Mouse (Mus musculus): Measurements from ENCODE around the gene 1110004F10Rik. TPM values are rescaled to one million over a fixed set of nuclear protein-coding genes. Genes with fewer than 3 reads are reported as not detected.

Gene 1110004F10Rik
- polyA plus RNA-seq, 1 experiment, result 18.4 TPM

DNA sequence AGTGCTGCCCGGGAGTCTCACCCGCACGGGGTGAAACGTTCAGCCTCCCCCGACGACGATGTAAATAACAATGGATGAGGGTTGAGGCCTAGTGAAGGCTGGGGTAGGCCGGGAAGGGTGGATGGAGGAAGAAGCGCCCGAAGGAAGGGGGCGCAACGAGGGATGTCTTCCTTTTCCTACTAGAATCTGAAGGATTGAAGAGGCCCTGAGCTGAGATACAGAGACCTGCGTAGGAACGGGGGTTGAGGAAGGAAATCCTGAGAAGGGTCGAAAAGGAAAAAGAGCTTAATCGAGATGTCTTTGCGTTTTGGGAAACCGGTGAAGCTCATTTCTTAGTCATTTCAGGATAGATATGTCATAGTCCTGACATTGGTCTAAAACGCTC, 54.3 kb downstream of the 1110004F10Rik start:
- no peaks in the 10 kb centered on the region for H3K36me3 ChIP-seq (ENCODE audit: control insufficient read depth, insufficient read depth, low read length)
- H3K27ac ChIP-seq (ENCODE audit: insufficient read depth, low read depth, low read length), result peak overlapping the region; percentile 73
- peak overlapping the region; percentile 87 for H3K4me3 ChIP-seq (ENCODE audit: low read depth, low read length)
- WGBS, result under 1% methylated on average over 19 of the region's 19 CpGs
- no peaks in the 10 kb centered on the region for H3K4me1 ChIP-seq (ENCODE audit: control insufficient read depth, insufficient read depth, insufficient read length, low read length)
- TF ChIP-seq CTCF (IDR thresholded peaks at IDR 0.05; ENCODE audit: extremely low read depth, insufficient read length, insufficient replicate concordance, low read depth, low read length) (0 out of 2 replicates have a peak, but pooled peaks have one; percentile 18), POLR2A (IDR thresholded peaks at IDR 0.05; ENCODE audit: low read depth, low read length) (no peak)
- H3K27me3 ChIP-seq (ENCODE audit: control insufficient read depth, insufficient read depth, low read length), result no peaks in the 10 kb centered on the region

- H3K4me3 ChIP-seq (ENCODE audit: low read depth, low read length), result no peak overlapping the region
- no peaks in the 10 kb centered on the region for H3K27me3 ChIP-seq (ENCODE audit: control insufficient read depth, insufficient read depth, low read length)
- TF ChIP-seq CTCF (IDR thresholded peaks at IDR 0.05; ENCODE audit: extremely low read depth, insufficient read length, insufficient replicate concordance, low read depth, low read length), result no peak
- TF ChIP-seq POLR2A (IDR thresholded peaks at IDR 0.05; ENCODE audit: low read depth, low read length), result no peak
- peaks cover 19% of the 10 kb centered on the region for H3K36me3 ChIP-seq (ENCODE audit: control insufficient read depth, insufficient read depth, low read length)
- H3K27ac ChIP-seq (ENCODE audit: insufficient read depth, low read depth, low read length), result no peak overlapping the region
- no peaks in the 10 kb centered on the region for H3K4me1 ChIP-seq (ENCODE audit: control insufficient read depth, insufficient read depth, insufficient read length, low read length)
- WGBS, result 81% methylated on average over 7 of the region's 7 CpGs
These were observed 60.8 kb downstream of the 1110004F10Rik start for GRCm38 (mm10) chr7:116099952-116100528.

GRCm38 (mm10) chr7:116103091-116103490, 63.9 kb downstream of the 1110004F10Rik start:
- Histone ChIP-seq H3K4me1 (ENCODE audit: control insufficient read depth, insufficient read depth, insufficient read length, low read length) (no peaks in the 10 kb centered on the region), H3K27me3 (ENCODE audit: control insufficient read depth, insufficient read depth, low read length) (no peaks in the 10 kb centered on the region), H3K27ac (ENCODE audit: insufficient read depth, low read depth, low read length) (no peak overlapping the region), H3K4me3 (ENCODE audit: low read depth, low read length) (no peak overlapping the region), H3K36me3 (ENCODE audit: control insufficient read depth, insufficient read depth, low read length) (peaks cover 26% of the 10 kb centered on the region)
- 96% methylated on average over 9 of the region's 9 CpGs for WGBS
- TF ChIP-seq POLR2A (IDR thresholded peaks at IDR 0.05; ENCODE audit: low read depth, low read length) (no peak), CTCF (IDR thresholded peaks at IDR 0.05; ENCODE audit: extremely low read depth, insufficient read length, insufficient replicate concordance, low read depth, low read length) (no peak)

- no peak overlapping the region for H3K4me3 ChIP-seq (ENCODE audit: low read depth, low read length)
- TF ChIP-seq POLR2A (IDR thresholded peaks at IDR 0.05; ENCODE audit: low read depth, low read length) (no peak), CTCF (IDR thresholded peaks at IDR 0.05; ENCODE audit: extremely low read depth, insufficient read length, insufficient replicate concordance, low read depth, low read length) (no peak)
- 73% methylated on average over 3 of the region's 3 CpGs for WGBS
- no peaks in the 10 kb centered on the region for H3K27me3 ChIP-seq (ENCODE audit: control insufficient read depth, insufficient read depth, low read length)
- H3K36me3 ChIP-seq (ENCODE audit: control insufficient read depth, insufficient read depth, low read length), result peaks cover 3% of the 10 kb centered on the region; the same call in 1 of the 2 replicates
- no peaks in the 10 kb centered on the region for H3K4me1 ChIP-seq (ENCODE audit: control insufficient read depth, insufficient read depth, insufficient read length, low read length)
- no peak overlapping the region for H3K27ac ChIP-seq (ENCODE audit: insufficient read depth, low read depth, low read length)
These were observed 71.5 kb downstream of the 1110004F10Rik start for GRCm38 (mm10) chr7:116110661-116111060.

GRCm38 (mm10) chr7:116111546-116111945, 72.3 kb downstream of the 1110004F10Rik start:
- WGBS, result 89% methylated on average over 6 of the region's 6 CpGs
- TF ChIP-seq POLR2A (IDR thresholded peaks at IDR 0.05; ENCODE audit: low read depth, low read length) (no peak), CTCF (IDR thresholded peaks at IDR 0.05; ENCODE audit: extremely low read depth, insufficient read length, insufficient replicate concordance, low read depth, low read length) (no peak)
- Histone ChIP-seq H3K27ac (ENCODE audit: insufficient read depth, low read depth, low read length) (no peak overlapping the region), H3K36me3 (ENCODE audit: control insufficient read depth, insufficient read depth, low read length) (0 out of 2 replicates have a peak, but pooled peaks cover 2% of the 10 kb centered on the region), H3K4me1 (ENCODE audit: control insufficient read depth, insufficient read depth, insufficient read length, low read length) (no peaks in the 10 kb centered on the region), H3K27me3 (ENCODE audit: control insufficient read depth, insufficient read depth, low read length) (no peaks in the 10 kb centered on the region), H3K4me3 (ENCODE audit: low read depth, low read length) (no peak overlapping the region)

GRCm38 (mm10) chr7:116115216-116115930, 76.2 kb downstream of the 1110004F10Rik start:
- no peaks in the 10 kb centered on the region for H3K36me3 ChIP-seq (ENCODE audit: control insufficient read depth, insufficient read depth, low read length)
- no peak overlapping the region for H3K27ac ChIP-seq (ENCODE audit: insufficient read depth, low read depth, low read length)
- H3K4me1 ChIP-seq (ENCODE audit: control insufficient read depth, insufficient read depth, insufficient read length, low read length), result no peaks in the 10 kb centered on the region
- H3K27me3 ChIP-seq (ENCODE audit: control insufficient read depth, insufficient read depth, low read length), result no peaks in the 10 kb centered on the region
- no peak overlapping the region for H3K4me3 ChIP-seq (ENCODE audit: low read depth, low read length)
- no peak for TF ChIP-seq POLR2A (IDR thresholded peaks at IDR 0.05; ENCODE audit: low read depth, low read length)
- no peak for TF ChIP-seq CTCF (IDR thresholded peaks at IDR 0.05; ENCODE audit: extremely low read depth, insufficient read length, insufficient replicate concordance, low read depth, low read length)
- 86% methylated on average over 12 of the region's 12 CpGs for whole genome bisulfite sequencing

- no peak for TF ChIP-seq POLR2A (IDR thresholded peaks at IDR 0.05; ENCODE audit: low read depth, low read length)
- TF ChIP-seq CTCF (IDR thresholded peaks at IDR 0.05; ENCODE audit: extremely low read depth, insufficient read length, insufficient replicate concordance, low read depth, low read length), result no peak
- H3K4me1 ChIP-seq (ENCODE audit: control insufficient read depth, insufficient read depth, insufficient read length, low read length), result no peaks in the 10 kb centered on the region
- no peaks in the 10 kb centered on the region for H3K27me3 ChIP-seq (ENCODE audit: control insufficient read depth, insufficient read depth, low read length)
- WGBS, result 67% methylated on average over 2 of the region's 2 CpGs
- H3K36me3 ChIP-seq (ENCODE audit: control insufficient read depth, insufficient read depth, low read length), result no peaks in the 10 kb centered on the region
- H3K27ac ChIP-seq (ENCODE audit: insufficient read depth, low read depth, low read length), result no peak overlapping the region
- no peak overlapping the region for H3K4me3 ChIP-seq (ENCODE audit: low read depth, low read length)
These were observed 76.8 kb downstream of the 1110004F10Rik start for GRCm38 (mm10) chr7:116115991-116116390.
